Mouse (Mus musculus) c-Kit-negative CD71-positive TER-119-positive erythroid progenitor cells, embryonic 14.5 days (primary cell): Measurements from ENCODE around the gene Dusp1.

Source experiments
- DNase-seq: peaks from one replicate; pipeline ENCODE4 v3.0.0-alpha.2; 2013; ENCODE audit warnings: low read depth, low spot score

Gene Dusp1

GRCm38 (mm10) chr17:26561651-26562181 is at the start of gene Dusp1:
TSS of gene Dusp1 (minus strand) at chr17:26562128.
- DNase-seq = no peak

- DNase-seq = no peak
Observed at GRCm38 (mm10) chr17:26611328-26611727, 49.4 kb upstream of the Dusp1 start.

- no peak for DNase-seq
Observed at GRCm38 (mm10) chr17:26609820-26610219, 47.9 kb upstream of the Dusp1 start.

- DNase-seq = no peak
Observed at GRCm38 (mm10) chr17:26608877-26609276, 46.9 kb upstream of the Dusp1 start.

- DNase-seq = no peak
Observed at GRCm38 (mm10) chr17:26608348-26608747, 46.4 kb upstream of the Dusp1 start.

- DNase-seq = no peak
Observed at GRCm38 (mm10) chr17:26606516-26606915, 44.6 kb upstream of the Dusp1 start.

GRCm38 (mm10) chr17:26605636-26606035 is 43.7 kb upstream of the Dusp1 start:
- DNase-seq = no peak

- DNase-seq = no peak
Observed at GRCm38 (mm10) chr17:26603311-26603710, 41.4 kb upstream of the Dusp1 start.

GRCm38 (mm10) chr17:26602371-26602885 is 40.5 kb upstream of the Dusp1 start:
- DNase-seq = no peak

- no peak for DNase-seq
Observed at GRCm38 (mm10) chr17:26601926-26602325, 40.0 kb upstream of the Dusp1 start.

GRCm38 (mm10) chr17:26601514-26601913 is 39.6 kb upstream of the Dusp1 start:
- no peak for DNase-seq

- peak; percentile 80 for DNase-seq
Observed at GRCm38 (mm10) chr17:26600913-26601447, 39.1 kb upstream of the Dusp1 start.

- DNase-seq = no peak
Observed at GRCm38 (mm10) chr17:26598845-26599244, 36.9 kb upstream of the Dusp1 start.

- no peak for DNase-seq
Observed at GRCm38 (mm10) chr17:26596856-26597481, 35.0 kb upstream of the Dusp1 start.

- DNase-seq = no peak
Observed at GRCm38 (mm10) chr17:26596168-26596658, 34.3 kb upstream of the Dusp1 start.

GRCm38 (mm10) chr17:26595448-26596167 is 33.7 kb upstream of the Dusp1 start:
- no peak for DNase-seq

GRCm38 (mm10) chr17:26594958-26595357 is 33.0 kb upstream of the Dusp1 start:
- DNase-seq = no peak

GRCm38 (mm10) chr17:26594171-26594570 is 32.2 kb upstream of the Dusp1 start:
- no peak for DNase-seq

- DNase-seq = no peak
Observed at GRCm38 (mm10) chr17:26593199-26593598, 31.3 kb upstream of the Dusp1 start.

GRCm38 (mm10) chr17:26592510-26592909 is 30.6 kb upstream of the Dusp1 start:
- no peak for DNase-seq

GRCm38 (mm10) chr17:26587961-26588487 is 26.1 kb upstream of the Dusp1 start:
- no peak for DNase-seq

- no peak for DNase-seq
Observed at GRCm38 (mm10) chr17:26584558-26585136, 22.7 kb upstream of the Dusp1 start.
